Mouse (Mus musculus): ENCODE measurements around the gene Opcml.

- no peak for TF ChIP-seq CTCF (IDR thresholded peaks at IDR 0.05; ENCODE audit: low read depth, low read length)
- no peak for TF ChIP-seq POLR2A (IDR thresholded peaks at IDR 0.05; ENCODE audit: extremely low read depth, insufficient read depth, low read length)
Observed at GRCm38 (mm10) chr9:28149507-28149906, 358.9 kb downstream of the Opcml start.

All from liver, adult 2 months (tissue).